Mouse (Mus musculus) neural tube, embryonic 14.5 days (tissue): ENCODE measurements around the gene Camkv. TPM values are rescaled to one million over a fixed set of nuclear protein-coding genes. Genes with fewer than 3 reads are reported as not detected.
A peak's percentile ranks its signal among the peaks of the same experiment; 100 is the strongest.

Source experiments
- ATAC-seq: fragments of 200-750 bp; cut with Nextera tagmentation; 2 replicates; pipeline ENCODE4 v1.8.0; 2017; ENCODE audit warnings: low read depth, mild to moderate bottlenecking, moderate TSS enrichment, moderate library complexity
- H3K27ac ChIP-seq: fragments of 300-500 bp; sonication (generic); 2 replicates; pipeline ENCODE4 v1.5.1; 2014; ENCODE audit warnings: low read depth, mild to moderate bottlenecking, control low read depth, low read length, moderate library complexity, mixed read lengths
- H3K27me3 ChIP-seq: fragments of 300-500 bp; sonication (generic); 2 replicates; pipeline ENCODE4 v1.6.1; 2014; ENCODE audit warnings: low read length; ENCODE audit not compliant: control insufficient read depth, insufficient read depth
- H3K36me3 ChIP-seq: fragments of 300-500 bp; sonication (generic); 2 replicates; pipeline ENCODE4 v1.6.1; 2014; ENCODE audit warnings: low read length, mixed read lengths; ENCODE audit not compliant: control insufficient read depth, insufficient read depth
- H3K4me1 ChIP-seq: fragments of 300-500 bp; sonication (generic); 2 replicates; pipeline ENCODE4 v1.6.1; 2014; ENCODE audit warnings: low read length; ENCODE audit not compliant: control insufficient read depth, insufficient read depth
- H3K4me2 ChIP-seq: fragments of 300-500 bp; sonication (generic); 2 replicates; pipeline ENCODE4 v1.6.1; 2014; ENCODE audit warnings: mild to moderate bottlenecking, low read depth, low read length, control low read depth
- H3K4me3 ChIP-seq: fragments of 300-500 bp; sonication (generic); 2 replicates; pipeline ENCODE4 v1.5.1; 2014; ENCODE audit warnings: low read depth, low read length, control low read depth, mixed read lengths
- H3K9ac ChIP-seq: fragments of 300-500 bp; sonication (generic); replicated peaks from 2 replicates; pipeline ENCODE4 v1.6.1; 2014; ENCODE audit warnings: low read depth, mild to moderate bottlenecking, control low read depth, low read length, mixed read lengths
- H3K9me3 ChIP-seq: fragments of 300-500 bp; sonication (generic); 2 replicates; pipeline ENCODE4 v1.6.1; 2016; ENCODE audit warnings: low read length; ENCODE audit not compliant: control insufficient read depth
- WGBS: fragments of 180-500 bp; shearing (Covaris S2); extraction: QIAGEN DNeasy Blood & Tissue Kit; methylation state at CpG from one replicate; pipeline ENCODE4 v1.1.7; 2014; 5-methylcytosine and 5-hydroxymethylcytosine counted together
- polyA plus RNA-seq: library from polyadenylated mRNA; unstranded; fragments of >200 nt; fragmentation: Nextera tagmentation; extraction: Ambion mirVana; gene quantifications from 2 replicates; pipeline ENCODE4 v1.2.1, GENCODE M21; 2014

Gene Camkv
- polyA plus RNA-seq, 1 experiment from 2014 or later = 20.1 TPM

DNA sequence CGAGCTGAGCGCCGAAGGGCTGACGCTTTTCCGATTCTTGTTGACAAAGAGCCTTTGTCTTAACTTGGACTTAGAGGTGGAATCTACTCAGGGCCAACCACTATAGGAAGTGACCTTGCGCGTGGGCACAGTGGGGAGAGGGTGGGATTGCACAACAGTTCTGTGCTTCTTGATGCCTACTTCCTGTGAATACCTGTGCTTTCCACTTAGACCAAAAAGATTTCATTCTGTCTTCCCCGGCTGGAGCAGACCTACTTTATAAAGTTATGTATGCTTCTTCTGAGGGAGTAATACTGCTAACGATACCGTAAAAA lies 14.4 kb downstream of the Camkv start, which contains the start of gene Traip:
Gene Traip (plus strand): TSS at position 215 of the 314 bp plus-strand sequence.
- Histone ChIP-seq H3K27ac (peak within 1 kb of the TSS; percentile 87), H3K4me2 (peak within 1 kb of the TSS; percentile 84), H3K4me1 (0 out of 2 replicates have a peak, but pooled peaks cover 4% of the 10 kb centered on the region), H3K9me3 (no peaks in the 10 kb centered on the region), H3K36me3 (peaks cover 3% of the 10 kb centered on the region; the same call in 1 of the 2 replicates), H3K27me3 (no peaks in the 10 kb centered on the region), H3K9ac (peak within 1 kb of the TSS; percentile 55), H3K4me3 (peak within 1 kb of the TSS; percentile 39)
- ATAC-seq = no peak
- WGBS = 90% methylated on average over 10 of the region's 10 CpGs

DNA sequence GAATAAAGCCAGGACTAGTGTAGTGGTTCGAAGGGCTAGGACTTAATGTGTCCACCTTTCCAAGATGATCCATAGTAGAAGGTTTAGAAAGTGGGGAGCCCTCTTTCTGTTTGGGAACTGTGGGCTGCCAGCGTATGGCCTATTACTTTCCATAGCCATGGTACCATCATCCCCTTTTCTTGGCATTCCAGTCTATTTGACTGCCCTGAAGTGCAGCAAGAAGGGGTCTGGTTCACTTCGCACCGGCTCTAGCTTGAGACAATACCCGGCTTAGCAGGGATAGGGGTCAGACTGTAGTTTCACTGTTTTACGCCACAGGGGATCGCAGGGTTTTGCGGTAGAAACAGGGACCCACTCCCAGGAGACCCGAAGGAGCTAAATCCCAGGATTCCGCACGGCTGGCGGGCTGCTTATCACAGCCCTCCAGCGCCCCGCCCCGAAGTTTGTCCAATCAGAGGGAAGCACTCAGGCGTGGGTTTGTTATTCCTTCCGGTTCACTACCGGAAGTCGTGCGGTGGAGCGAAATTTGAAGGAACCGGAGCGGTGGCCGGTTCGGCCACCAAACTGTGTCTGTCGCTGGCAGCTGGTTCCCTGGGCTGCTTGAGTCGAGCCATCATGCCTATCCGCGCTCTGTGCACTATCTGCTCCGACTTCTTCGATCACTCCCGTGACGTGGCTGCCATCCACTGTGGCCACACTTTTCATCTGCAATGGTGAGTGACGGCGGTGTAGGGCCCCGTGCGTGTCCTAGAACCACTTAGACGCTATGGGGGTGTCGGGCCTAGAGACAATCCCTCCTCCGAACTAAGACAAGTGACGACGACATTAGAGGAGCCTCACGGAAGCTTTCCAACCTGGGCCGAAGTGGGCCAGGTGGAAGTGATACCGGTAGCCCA lies 15.2 kb downstream of the Camkv start:
- peak overlapping the region; percentile 87 for H3K27ac ChIP-seq
- H3K4me1 ChIP-seq = 0 out of 2 replicates have a peak, but pooled peaks cover 4% of the 10 kb centered on the region
- H3K4me3 ChIP-seq = peak overlapping the region; percentile 39
- H3K9me3 ChIP-seq = no peaks in the 10 kb centered on the region
- peaks cover 3% of the 10 kb centered on the region; the same call in 1 of the 2 replicates for H3K36me3 ChIP-seq
- H3K4me2 ChIP-seq = peak overlapping the region; percentile 84
- WGBS = 10% methylated on average over 45 of the region's 45 CpGs
- no peaks in the 10 kb centered on the region for H3K27me3 ChIP-seq
- ATAC-seq = peak; percentile 96
- H3K9ac ChIP-seq = peak overlapping the region; percentile 55

DNA sequence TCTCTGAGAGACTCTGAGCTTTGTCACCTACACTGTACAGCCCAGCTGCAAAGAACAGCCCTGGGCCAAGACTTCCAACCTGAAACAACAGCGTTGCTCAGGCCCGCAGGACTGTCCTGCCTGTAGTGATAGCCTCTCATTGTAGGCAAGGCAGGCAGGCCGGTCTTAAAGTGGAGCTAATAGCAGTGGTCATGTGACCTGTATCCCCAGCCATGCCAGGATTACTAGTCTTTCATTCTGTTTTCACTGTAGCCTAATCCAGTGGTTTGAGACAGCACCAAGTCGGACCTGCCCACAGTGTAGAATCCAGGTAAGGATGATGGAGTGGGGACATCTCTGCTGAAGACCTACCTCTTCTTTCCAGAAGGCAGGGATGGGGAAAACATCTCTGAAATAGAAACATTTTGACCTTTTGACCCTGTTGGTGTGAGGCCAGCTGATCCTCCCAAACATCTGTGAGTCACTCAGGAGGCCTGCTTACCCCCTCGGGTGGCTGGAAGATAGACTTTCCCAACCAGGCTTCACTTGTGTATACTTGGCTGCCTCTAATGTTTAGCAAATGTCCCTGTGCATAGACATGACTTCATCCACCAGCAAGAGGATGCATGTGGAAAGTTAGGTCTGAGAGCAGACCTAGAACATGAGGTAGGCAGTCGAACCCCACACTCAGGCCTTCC lies 20.3 kb downstream of the Camkv start:
- WGBS = 78% methylated on average over 6 of the region's 6 CpGs
- ATAC-seq = no peak
- H3K36me3 ChIP-seq = no peaks in the 10 kb centered on the region
- H3K9ac ChIP-seq = no peak overlapping the region
- H3K9me3 ChIP-seq = no peaks in the 10 kb centered on the region
- H3K4me2 ChIP-seq = no peak overlapping the region
- no peak overlapping the region for H3K27ac ChIP-seq
- H3K4me1 ChIP-seq = 0 out of 2 replicates have a peak, but pooled peaks cover 4% of the 10 kb centered on the region
- no peaks in the 10 kb centered on the region for H3K27me3 ChIP-seq
- H3K4me3 ChIP-seq = no peak overlapping the region

DNA sequence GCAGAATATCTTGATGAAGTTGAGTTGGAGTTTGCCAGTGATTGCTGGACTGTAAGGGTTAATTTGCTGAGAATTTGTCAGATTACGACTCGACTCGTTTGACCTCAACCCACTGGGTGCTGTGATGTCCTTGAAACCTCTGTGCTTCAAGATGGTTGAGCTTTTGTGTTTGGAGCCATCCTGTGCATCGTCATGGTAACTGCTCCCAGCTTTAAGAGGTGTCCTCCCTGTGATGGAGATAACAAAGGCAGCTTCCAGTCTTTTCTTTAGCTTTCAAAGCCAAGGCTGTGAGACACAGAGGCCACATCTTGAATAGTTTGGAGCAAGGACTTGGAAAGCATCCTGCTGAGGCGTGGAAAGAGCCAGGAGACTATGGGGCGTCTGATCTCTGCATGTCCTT lies 21.7 kb downstream of the Camkv start:
- Histone ChIP-seq H3K4me3 (no peak overlapping the region), H3K36me3 (no peaks in the 10 kb centered on the region), H3K4me1 (peaks cover 4% of the 10 kb centered on the region; the same call in 1 of the 2 replicates), H3K4me2 (no peak overlapping the region), H3K27me3 (no peaks in the 10 kb centered on the region), H3K9me3 (no peaks in the 10 kb centered on the region), H3K27ac (no peak overlapping the region), H3K9ac (no peak overlapping the region)
- 19% methylated on average over 6 of the region's 6 CpGs for WGBS
- ATAC-seq = no peak

DNA sequence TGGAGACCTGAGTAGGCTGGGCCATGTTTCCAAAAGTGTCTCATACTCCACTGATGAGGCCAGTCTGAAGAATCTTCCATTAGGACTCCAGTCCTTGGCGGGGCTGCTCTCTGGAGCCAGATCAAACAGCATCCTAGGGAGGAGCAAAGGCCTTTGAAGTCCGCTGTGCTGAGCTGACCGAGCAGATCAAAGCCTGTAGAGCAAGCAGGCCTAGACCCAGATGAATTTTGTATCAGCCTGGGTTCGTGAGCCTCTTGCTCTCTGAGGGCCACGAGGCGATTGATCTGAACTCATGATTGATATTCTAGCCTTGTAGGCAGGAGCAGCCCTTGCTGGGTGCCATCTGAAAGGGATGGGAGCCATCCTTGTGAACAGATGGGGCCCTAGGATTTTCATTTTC lies 24.4 kb downstream of the Camkv start:
- 62% methylated on average over 6 of the region's 6 CpGs for WGBS
- H3K9ac ChIP-seq = no peak overlapping the region
- no peak for ATAC-seq
- H3K36me3 ChIP-seq = no peaks in the 10 kb centered on the region
- no peak overlapping the region for H3K4me3 ChIP-seq
- H3K4me2 ChIP-seq = no peak overlapping the region
- H3K27me3 ChIP-seq = no peaks in the 10 kb centered on the region
- H3K27ac ChIP-seq = no peak overlapping the region
- no peaks in the 10 kb centered on the region for H3K9me3 ChIP-seq
- H3K4me1 ChIP-seq = peaks cover 4% of the 10 kb centered on the region; the same call in 1 of the 2 replicates

DNA sequence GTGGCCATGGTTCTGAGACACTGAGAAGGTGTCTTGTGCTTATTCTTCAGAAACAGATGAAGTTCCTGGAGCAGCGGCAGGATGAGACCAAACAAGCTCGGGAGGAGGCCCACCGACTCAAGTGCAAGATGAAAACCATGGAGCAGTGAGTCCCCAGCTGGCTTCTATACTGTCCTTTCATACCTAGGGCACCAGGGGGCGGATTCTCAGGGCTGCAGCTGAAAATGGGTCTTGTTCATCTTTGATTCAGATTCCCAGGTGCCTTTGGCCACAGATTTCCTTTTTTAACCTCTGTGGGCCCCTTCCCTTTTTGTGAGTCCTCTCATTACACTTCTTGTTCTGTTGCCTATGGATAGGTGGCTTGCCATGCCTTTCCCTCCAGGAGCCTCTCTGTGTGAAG lies 25.5 kb downstream of the Camkv start:
- Histone ChIP-seq H3K9ac (no peak overlapping the region), H3K27me3 (no peaks in the 10 kb centered on the region), H3K27ac (peak overlapping the region; percentile 45; the same call in 1 of the 2 replicates), H3K4me3 (no peak overlapping the region), H3K4me2 (no peak overlapping the region), H3K9me3 (no peaks in the 10 kb centered on the region), H3K4me1 (peaks cover 4% of the 10 kb centered on the region; the same call in 1 of the 2 replicates), H3K36me3 (no peaks in the 10 kb centered on the region)
- WGBS = 82% methylated on average over 4 of the region's 4 CpGs
- no peak for ATAC-seq

DNA sequence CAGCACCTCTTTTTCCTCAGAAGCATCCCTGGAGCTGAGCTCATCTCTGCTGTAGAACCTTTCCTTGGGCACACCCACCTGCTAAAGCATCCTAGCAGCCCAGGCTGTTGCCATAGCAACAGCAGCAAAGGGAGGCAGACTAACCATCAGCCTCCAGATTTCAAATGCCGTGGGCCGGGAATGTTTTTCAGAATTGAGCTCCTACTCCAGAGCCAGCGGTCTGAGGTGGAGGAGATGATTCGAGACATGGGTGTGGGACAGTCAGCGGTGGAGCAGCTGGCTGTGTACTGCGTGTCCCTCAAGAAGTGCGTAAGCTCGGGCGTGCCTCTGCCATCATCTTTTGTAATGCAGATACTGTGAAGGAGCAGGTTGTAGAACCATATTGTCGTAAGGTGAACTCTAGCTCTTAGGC lies 25.9 kb downstream of the Camkv start:
- H3K4me3 ChIP-seq = no peak overlapping the region
- H3K9me3 ChIP-seq = no peaks in the 10 kb centered on the region
- H3K4me2 ChIP-seq = no peak overlapping the region
- no peaks in the 10 kb centered on the region for H3K36me3 ChIP-seq
- H3K4me1 ChIP-seq = peaks cover 4% of the 10 kb centered on the region; the same call in 1 of the 2 replicates
- 70% methylated on average over 10 of the region's 10 CpGs for WGBS
- peak overlapping the region; percentile 45; the same call in 1 of the 2 replicates for H3K27ac ChIP-seq
- no peaks in the 10 kb centered on the region for H3K27me3 ChIP-seq
- ATAC-seq = peak; percentile 56; the same call in 1 of the 2 replicates
- H3K9ac ChIP-seq = no peak overlapping the region

DNA sequence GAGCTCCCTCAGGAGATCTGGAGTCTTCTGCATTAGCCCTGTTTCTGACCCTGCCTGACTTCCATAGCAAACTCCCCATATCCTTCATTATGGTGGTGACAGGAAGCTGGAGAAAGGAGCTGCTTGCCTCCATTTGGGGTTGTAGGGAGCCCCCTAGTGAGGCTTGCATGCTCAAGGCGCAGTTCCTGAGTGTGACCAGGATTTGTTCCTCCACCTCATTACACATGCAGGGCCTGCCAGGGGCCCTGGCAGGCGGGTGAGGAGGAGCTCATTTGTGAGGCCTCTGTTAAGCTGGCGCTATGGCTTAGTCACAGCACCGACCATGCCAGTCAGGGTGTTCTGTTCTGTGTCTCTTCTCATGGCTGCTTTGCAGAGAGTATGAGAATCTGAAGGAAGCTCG lies 26.4 kb downstream of the Camkv start:
- peak overlapping the region; percentile 45; the same call in 1 of the 2 replicates for H3K27ac ChIP-seq
- H3K9ac ChIP-seq = no peak overlapping the region
- no peaks in the 10 kb centered on the region for H3K9me3 ChIP-seq
- WGBS = 59% methylated on average over 5 of the region's 5 CpGs
- no peaks in the 10 kb centered on the region for H3K36me3 ChIP-seq
- peaks cover 4% of the 10 kb centered on the region; the same call in 1 of the 2 replicates for H3K4me1 ChIP-seq
- no peak for ATAC-seq
- no peak overlapping the region for H3K4me2 ChIP-seq
- H3K4me3 ChIP-seq = no peak overlapping the region
- no peaks in the 10 kb centered on the region for H3K27me3 ChIP-seq

DNA sequence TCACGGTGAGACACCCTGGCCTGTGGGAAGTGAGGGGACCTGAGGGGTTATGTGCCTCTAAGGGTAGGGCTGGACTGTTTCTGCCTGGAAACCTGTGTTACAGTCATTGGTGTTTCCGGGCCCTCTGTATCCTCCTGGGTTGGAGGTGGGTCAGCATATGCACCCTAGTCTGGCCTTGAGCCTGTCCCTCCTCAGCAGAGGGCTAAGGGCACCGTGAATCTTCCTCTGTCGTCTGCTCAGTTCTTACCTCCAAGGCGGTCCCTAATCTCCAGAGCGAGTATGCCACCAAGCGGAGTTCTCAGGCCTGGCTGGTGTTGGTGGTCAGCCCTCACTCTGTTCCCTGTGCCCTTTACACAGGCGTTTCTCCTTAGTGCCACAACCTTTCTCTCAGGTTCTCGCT lies 27.4 kb downstream of the Camkv start:
- Histone ChIP-seq H3K27ac (no peak overlapping the region), H3K9me3 (no peaks in the 10 kb centered on the region), H3K9ac (no peak overlapping the region), H3K36me3 (no peaks in the 10 kb centered on the region), H3K4me3 (no peak overlapping the region), H3K4me2 (no peak overlapping the region), H3K27me3 (no peaks in the 10 kb centered on the region), H3K4me1 (peaks cover 4% of the 10 kb centered on the region; the same call in 1 of the 2 replicates)
- WGBS = 94% methylated on average over 9 of the region's 9 CpGs
- no peak for ATAC-seq
